Mouse (Mus musculus) ES-Bruce4 (cell line): Measurements from ENCODE around the gene Snx29.

Experiments used
- CTCF ChIP-seq: IDR thresholded peaks from one replicate; pipeline ENCODE4 v1.8.1; 2011; ENCODE audit warnings: low read depth, low read length
- POLR2A ChIP-seq: IDR thresholded peaks from one replicate; pipeline ENCODE4 v1.8.1; 2011; ENCODE audit warnings: low read length; ENCODE audit not compliant: insufficient read depth

GRCm38 (mm10) chr16:11688281-11689005 is 365.7 kb downstream of the Snx29 start:
- TF ChIP-seq CTCF = no peak
- no peak for TF ChIP-seq POLR2A
